Mouse (Mus musculus) Patski (cell line): ENCODE measurements around the gene Bak1. TPM values are rescaled to one million over a fixed set of nuclear protein-coding genes. Genes with fewer than 3 reads are reported as not detected.

Source experiments
- ATAC-seq: fragments of 100-300 bp; one replicate; pipeline ENCODE4 v1.8.0; 2021
- CTCF ChIA-PET: fragments of 350-600 bp; sonication (Branson Sonifier 250); formaldehyde crosslinking; loops from one replicate; lab custom pipeline; 2022; ENCODE audit warnings: inconsistent platforms; lab: Charles Lee
- POLR2A ChIA-PET: fragments of 350-600 bp; sonication (Branson Sonifier 250); formaldehyde crosslinking; loops from one replicate; lab custom pipeline; 2022; ENCODE audit warnings: antibody characterized with exemption, inconsistent platforms; lab: Charles Lee
- DNase-seq: peaks from one replicate; pipeline ENCODE4 v3.0.0-alpha.2; 2011; ENCODE audit warnings: low read depth, low spot score
- H3K27me3 ChIP-seq: fragments of 371-371 bp; one replicate; pipeline ENCODE4 v1.5.1; 2021
- CTCF ChIP-seq: fragments of 100-300 bp; IDR thresholded peaks from one replicate; pipeline ENCODE4 v1.5.1; 2021
- in situ Hi-C: fragments of 300-500 bp; cut with MboI; formaldehyde crosslinking; loops from 3 replicates; pipeline ENCODE4 v1.11.1; 2018; ENCODE audit warnings: low pct_unique_long_range_greater_than_20kb, mixed read lengths
- polyA plus RNA-seq: library from polyadenylated mRNA; unstranded; gene quantifications from one replicate; pipeline ENCODE4 v1.2.3, GENCODE M21; 2021

Bak1 gene
- 96.7 TPM for polyA plus RNA-seq

- ATAC-seq (no peak), DNase-seq (no peak)
- H3K27me3 ChIP-seq = no peaks in the 10 kb centered on the region
- in situ Hi-C loops = loop anchor here (5.0 kb wide), 1 partner anchor 97 kb away; the partner anchor contains the start of gene Phf1
- ChIA-PET CTCF (interaction anchor here (0.7 to 7.8 kb wide), 7 partner anchors 11 to 110 kb away, joined by 3 to 92 read pairs (median 4); partner anchors contain the start of gene Uqcc2), POLR2A (interaction anchor here (1.2 to 1.4 kb wide), 2 partner anchors 59 to 98 kb away, joined by 3 read pairs; no protein-coding TSS in a partner anchor)
- TF ChIP-seq CTCF = no peak
Measured at GRCm38 (mm10) chr17:27028909-27029308, at the start of gene Bak1. Bak1 (minus strand) TSS chr17:27029009.

GRCm38 (mm10) chr17:27078499-27078898, 49.7 kb upstream of the Bak1 start:
- CTCF ChIA-PET = interaction anchor here (1.3 kb wide), 1 partner anchor 39 kb away, joined by 4 read pairs; no protein-coding TSS in a partner anchor
- in situ Hi-C loops = no loop called here
- POLR2A ChIA-PET = interaction anchor here (1.0 kb wide), 1 partner anchor 22 kb away, joined by 3 read pairs; the partner anchor contains the start of gene Itpr3
- TF ChIP-seq CTCF = no peak
- no peak for DNase-seq
- ATAC-seq = no peak
- H3K27me3 ChIP-seq = no peaks in the 10 kb centered on the region

- CTCF ChIA-PET = interaction anchor here (1.3 kb wide), 1 partner anchor 38 kb away, joined by 4 read pairs; no protein-coding TSS in a partner anchor
- POLR2A ChIA-PET = interaction anchor here (1.0 kb wide), 1 partner anchor 21 kb away, joined by 3 read pairs; the partner anchor contains the start of gene Itpr3
- no peaks in the 10 kb centered on the region for H3K27me3 ChIP-seq
- peak; percentile 71 for TF ChIP-seq CTCF
- ATAC-seq = no peak
- no peak for DNase-seq
- in situ Hi-C loops = no loop called here
Measured at GRCm38 (mm10) chr17:27077920-27078319, 49.1 kb upstream of the Bak1 start.

GRCm38 (mm10) chr17:27077133-27077532, 48.3 kb upstream of the Bak1 start:
- ATAC-seq (no peak), DNase-seq (no peak)
- peak; percentile 44 for TF ChIP-seq CTCF
- CTCF ChIA-PET = interaction anchor here (1.2 to 1.3 kb wide), 2 partner anchors 37 to 39 kb away, joined by 3 to 4 read pairs; no protein-coding TSS in a partner anchor
- POLR2A ChIA-PET = no interaction called here
- no peaks in the 10 kb centered on the region for H3K27me3 ChIP-seq
- in situ Hi-C loops = no loop called here

- no peak for TF ChIP-seq CTCF
- DNase-seq = no peak
- ATAC-seq = no peak
- H3K27me3 ChIP-seq = no peaks in the 10 kb centered on the region
- ChIA-PET POLR2A (interaction anchor here (1.2 kb wide), 1 partner anchor 8 kb away, joined by 3 read pairs; no protein-coding TSS in a partner anchor), CTCF (interaction anchor here (1.0 to 2.1 kb wide), 5 partner anchors 11 to 45 kb away, joined by 3 to 6 read pairs (median 4); no protein-coding TSS in a partner anchor)
- in situ Hi-C loops = no loop called here
Measured at GRCm38 (mm10) chr17:27074849-27075745, 46.3 kb upstream of the Bak1 start.

GRCm38 (mm10) chr17:27074236-27074635, 45.4 kb upstream of the Bak1 start:
- ATAC-seq (no peak), DNase-seq (no peak)
- ChIA-PET CTCF (interaction anchor here (1.1 to 2.1 kb wide), 4 partner anchors 12 to 44 kb away, joined by 3 to 6 read pairs (median 4); no protein-coding TSS in a partner anchor), POLR2A (interaction anchor here (1.2 kb wide), 1 partner anchor 9 kb away, joined by 3 read pairs; no protein-coding TSS in a partner anchor)
- in situ Hi-C loops = no loop called here
- no peaks in the 10 kb centered on the region for H3K27me3 ChIP-seq
- no peak for TF ChIP-seq CTCF

GRCm38 (mm10) chr17:27073778-27074177, 45.0 kb upstream of the Bak1 start:
- H3K27me3 ChIP-seq = no peaks in the 10 kb centered on the region
- in situ Hi-C loops = no loop called here
- ChIA-PET POLR2A (interaction anchor here (1.2 kb wide), 1 partner anchor 9 kb away, joined by 3 read pairs; no protein-coding TSS in a partner anchor), CTCF (interaction anchor here (1.1 to 1.6 kb wide), 2 partner anchors 13 to 44 kb away, joined by 3 read pairs; no protein-coding TSS in a partner anchor)
- no peak for TF ChIP-seq CTCF
- DNase-seq = no peak
- ATAC-seq = no peak

- no peaks in the 10 kb centered on the region for H3K27me3 ChIP-seq
- POLR2A ChIA-PET = interaction anchor here (1.7 kb wide), 1 partner anchor 16 kb away, joined by 8 read pairs; the partner anchor contains the start of gene Itpr3
- in situ Hi-C loops = no loop called here
- DNase-seq (no peak), ATAC-seq (no peak)
- TF ChIP-seq CTCF = no peak
- CTCF ChIA-PET = interaction anchor here (2.0 to 2.7 kb wide), 2 partner anchors 10 to 26 kb away, joined by 4 to 15 read pairs; no protein-coding TSS in a partner anchor
Measured at GRCm38 (mm10) chr17:27073126-27073525, 44.3 kb upstream of the Bak1 start.

- ATAC-seq = no peak
- no peak for TF ChIP-seq CTCF
- DNase-seq = no peak
- ChIA-PET POLR2A (interaction anchor here (0.7 to 1.7 kb wide), 3 partner anchors 10 to 40 kb away, joined by 3 to 8 read pairs (median 4); partner anchors contain the start of gene Itpr3), CTCF (interaction anchor here (1.0 to 2.7 kb wide), 6 partner anchors 10 to 25 kb away, joined by 3 to 15 read pairs (median 4); no protein-coding TSS in a partner anchor)
- H3K27me3 ChIP-seq = no peaks in the 10 kb centered on the region
- in situ Hi-C loops = no loop called here
Measured at GRCm38 (mm10) chr17:27072363-27072762, 43.6 kb upstream of the Bak1 start.

GRCm38 (mm10) chr17:27071630-27072029, 42.8 kb upstream of the Bak1 start:
- POLR2A ChIA-PET = interaction anchor here (0.7 to 1.7 kb wide), 3 partner anchors 10 to 39 kb away, joined by 3 to 8 read pairs (median 4); partner anchors contain the start of gene Itpr3
- ATAC-seq (no peak), DNase-seq (no peak)
- no peak for TF ChIP-seq CTCF
- CTCF ChIA-PET = interaction anchor here (1.0 to 2.7 kb wide), 6 partner anchors 10 to 24 kb away, joined by 3 to 15 read pairs (median 4); no protein-coding TSS in a partner anchor
- in situ Hi-C loops = no loop called here
- no peaks in the 10 kb centered on the region for H3K27me3 ChIP-seq
